Mouse (Mus musculus) kidney, adult 2 months (tissue): ENCODE data around the gene Ptprs.

Source experiments
- CTCF ChIP-seq: fragments of 200-500 bp; conservative IDR thresholded peaks from 2 replicates; pipeline ENCODE4 v1.5.1; 2011; ENCODE audit warnings: low read depth, mild to moderate bottlenecking, control low read depth, low read length, moderate library complexity, mixed read lengths; ENCODE audit not compliant: insufficient read depth, insufficient read length
- POLR2A ChIP-seq: fragments of 200-500 bp; IDR thresholded peaks from one replicate; pipeline ENCODE4 v1.6.1; 2011; ENCODE audit warnings: low read depth, low read length, control low read depth

DNA sequence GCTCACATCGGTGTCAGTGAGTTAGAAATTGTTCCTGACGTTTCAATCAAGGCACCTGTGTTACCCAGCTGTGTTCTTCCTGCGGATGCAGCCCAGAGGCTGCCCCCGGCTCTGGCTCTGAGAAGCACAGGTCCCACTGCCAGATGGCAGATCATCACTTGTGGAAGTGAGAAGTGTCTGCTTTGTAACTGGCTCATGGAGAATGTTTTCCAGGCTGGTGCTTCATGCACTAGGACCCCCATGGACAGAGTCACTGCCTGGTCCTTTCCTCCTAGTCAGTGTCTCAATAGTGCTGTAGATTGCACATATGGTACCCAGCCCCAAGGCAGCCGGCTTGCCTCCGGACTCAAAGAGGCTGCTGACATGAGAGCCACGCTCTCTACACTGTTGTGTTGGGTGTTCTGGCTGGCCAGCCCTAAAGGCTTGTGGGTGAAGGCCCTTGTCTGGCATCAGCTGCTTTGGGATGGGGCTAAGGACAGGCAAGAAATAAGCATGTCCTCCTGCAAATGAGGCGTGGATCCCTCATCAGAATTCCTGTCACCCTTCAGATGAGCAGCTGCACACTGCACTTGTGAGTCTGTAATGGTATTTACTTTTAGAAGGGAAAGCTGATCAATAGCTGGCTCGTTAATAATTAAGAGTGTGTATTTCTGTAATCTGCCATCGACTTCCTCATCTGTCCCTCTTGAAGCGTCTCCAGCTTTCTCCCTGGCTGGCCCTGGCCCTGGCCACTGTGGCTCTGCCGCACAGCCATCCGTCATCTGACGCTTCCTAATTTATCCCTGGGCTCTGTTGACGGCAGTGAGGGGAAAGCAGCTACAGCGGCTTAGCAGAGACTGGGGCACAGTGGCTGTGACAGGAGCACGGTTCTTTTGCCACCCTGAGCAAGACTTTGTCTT lies 102.9 kb downstream of the Ptprs start:
- TF ChIP-seq CTCF (no peak), POLR2A (no peak)
